In the genomic region with DNA sequence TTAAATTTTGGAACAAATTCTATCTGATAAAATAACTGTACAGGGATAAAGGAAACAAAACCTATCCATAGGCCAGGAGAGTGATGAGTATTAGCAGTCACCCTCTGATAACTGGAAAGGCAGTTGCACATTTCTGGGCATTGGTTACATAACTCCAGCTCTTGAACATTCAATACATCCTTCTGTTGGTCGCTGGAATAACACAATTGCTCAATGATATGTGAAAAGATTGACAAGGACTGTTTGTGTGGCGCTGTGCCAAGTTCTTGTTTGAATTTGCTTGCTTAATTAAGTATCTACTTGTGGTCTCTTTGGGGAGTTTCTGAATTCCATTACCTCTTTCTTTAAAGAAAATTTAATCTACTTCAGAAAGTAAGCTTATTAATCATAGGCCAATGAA, we compare ENCODE assay signal across 18 mouse cellular contexts.
DNase-seq lines count a peak whose midpoint lies in the region; ATAC-seq and TF ChIP-seq lines count a peak whose summit lies in the region.
"Had no signal": no experiment of that assay in that cellular context is flagged by ENCODE, and none has a peak within 500 bp of the region (broad histone marks: within the 10 kb centered on the region; RNA-seq: fewer than 3 reads in every experiment).

No protein-coding gene starts in this region.

- peak; percentile 65 for DNase-seq in forebrain, embryonic 11.5 days (ENCODE audit: low spot score)
- DNase-seq in midbrain, postnatal 0 days (ENCODE audit: low spot score), result peak; percentile 42
- DNase-seq in lung, embryonic 14.5 days, result peak; percentile 37
- DNase-seq in retina, postnatal 1 day, result peak; percentile 87
- no peak for DNase-seq in gastrocnemius, adult 2 months
- DNase-seq in adrenal gland, postnatal 25 days, result no peak
- DNase-seq: adrenal gland, adult 2 months; gastrocnemius, postnatal 14 days; heart, adult 2 months; kidney, adult 9 months; liver; right cerebral cortex, adult 18-20 months had no signal

- H3K9me3 ChIP-seq in forebrain, embryonic 11.5 days (ENCODE audit: control insufficient read depth, low read length), result no peaks in the 10 kb centered on the region
- no peaks in the 10 kb centered on the region for H3K9me3 ChIP-seq in forebrain, embryonic 15.5 days
- no peaks in the 10 kb centered on the region for H3K9me3 ChIP-seq in midbrain, postnatal 0 days (ENCODE audit: low read length)
- no peaks in the 10 kb centered on the region for H3K9me3 ChIP-seq in midbrain, embryonic 15.5 days
- H3K9me3 ChIP-seq in lung, embryonic 14.5 days (ENCODE audit: low read depth, low read length), result no peaks in the 10 kb centered on the region
- H3K9me3 ChIP-seq: heart, embryonic 15.5 days; lung, embryonic 15.5 days had no signal

- no peaks in the 10 kb centered on the region for H3K36me3 ChIP-seq in forebrain, embryonic 11.5 days (ENCODE audit: control insufficient read depth, insufficient read depth, low read length)
- no peaks in the 10 kb centered on the region for H3K36me3 ChIP-seq in forebrain, embryonic 15.5 days
- H3K36me3 ChIP-seq in midbrain, postnatal 0 days (ENCODE audit: insufficient read depth, low read length), result no peaks in the 10 kb centered on the region
- H3K36me3 ChIP-seq in midbrain, embryonic 15.5 days (replicated peaks), result no peaks in the 10 kb centered on the region
- H3K36me3 ChIP-seq in lung, embryonic 14.5 days (ENCODE audit: insufficient read depth), result no peaks in the 10 kb centered on the region
- H3K36me3 ChIP-seq: heart, embryonic 15.5 days; lung, embryonic 15.5 days had no signal

- H3K9ac ChIP-seq in forebrain, embryonic 11.5 days (ENCODE audit: low read length), result no peak overlapping the region
- no peak overlapping the region for H3K9ac ChIP-seq in forebrain, embryonic 15.5 days (replicated peaks)
- no peak overlapping the region for H3K9ac ChIP-seq in midbrain, postnatal 0 days (replicated peaks; ENCODE audit: low read length, poor library complexity, severe bottlenecking)
- no peak overlapping the region for H3K9ac ChIP-seq in midbrain, embryonic 15.5 days
- H3K9ac ChIP-seq in lung, embryonic 14.5 days, result no peak overlapping the region
- H3K9ac ChIP-seq: heart, embryonic 15.5 days; lung, embryonic 15.5 days had no signal

- no peak for TF ChIP-seq CTCF in midbrain, postnatal 0 days (IDR thresholded peaks at IDR 0.05)
- no peak for TF ChIP-seq CTCF in lung, embryonic 14.5 days (IDR thresholded peaks at IDR 0.05; ENCODE audit: low read depth)
- TF ChIP-seq CTCF in gastrocnemius, adult 2 months (IDR thresholded peaks at IDR 0.05), result no peak

- no peak overlapping the region for H3K4me2 ChIP-seq in forebrain, embryonic 11.5 days (ENCODE audit: low read depth, low read length, severe bottlenecking)
- H3K4me2 ChIP-seq in forebrain, embryonic 15.5 days (replicated peaks), result no peak overlapping the region
- no peak overlapping the region for H3K4me2 ChIP-seq in midbrain, postnatal 0 days (ENCODE audit: low read depth, low read length, poor library complexity, severe bottlenecking)
- no peak overlapping the region for H3K4me2 ChIP-seq in midbrain, embryonic 15.5 days
- H3K4me2 ChIP-seq in lung, embryonic 14.5 days, result no peak overlapping the region
- H3K4me2 ChIP-seq: heart, embryonic 15.5 days; lung, embryonic 15.5 days had no signal

- H3K27ac ChIP-seq in forebrain, embryonic 11.5 days (ENCODE audit: low read depth, low read length), result no peak overlapping the region
- H3K27ac ChIP-seq in forebrain, embryonic 15.5 days (replicated peaks), result no peak overlapping the region
- H3K27ac ChIP-seq in midbrain, postnatal 0 days (ENCODE audit: low read depth, low read length), result no peak overlapping the region
- H3K27ac ChIP-seq in midbrain, embryonic 15.5 days, result no peak overlapping the region
- H3K27ac ChIP-seq in lung, embryonic 14.5 days (ENCODE audit: low read depth), result no peak overlapping the region
- H3K27ac ChIP-seq in gastrocnemius, adult 2 months, result no peak overlapping the region
- H3K27ac ChIP-seq: heart, adult 2 months; heart, embryonic 15.5 days; lung, embryonic 15.5 days had no signal

- intact Hi-C loops in gastrocnemius, adult 2 months (cut with DNase I), result no loop called here

- WGBS in forebrain, embryonic 11.5 days, result 19% methylated on average over 2 of the region's 2 CpGs
- 9% methylated on average over 2 of the region's 2 CpGs for WGBS in forebrain, embryonic 15.5 days
- 48% methylated on average over 2 of the region's 2 CpGs for WGBS in midbrain, postnatal 0 days
- 42% methylated on average over 2 of the region's 2 CpGs for WGBS in midbrain, embryonic 15.5 days
- WGBS in lung, embryonic 14.5 days, result 52% methylated on average over 2 of the region's 2 CpGs

- H3K4me1 ChIP-seq in forebrain, embryonic 11.5 days (replicated peaks; ENCODE audit: control insufficient read depth, insufficient read depth, low read length), result no peaks in the 10 kb centered on the region
- no peaks in the 10 kb centered on the region for H3K4me1 ChIP-seq in forebrain, embryonic 15.5 days
- no peaks in the 10 kb centered on the region for H3K4me1 ChIP-seq in midbrain, postnatal 0 days (ENCODE audit: insufficient read depth, low read length)
- H3K4me1 ChIP-seq in midbrain, embryonic 15.5 days, result no peaks in the 10 kb centered on the region
- H3K4me1 ChIP-seq in lung, embryonic 14.5 days (ENCODE audit: insufficient read depth), result no peaks in the 10 kb centered on the region
- H3K4me1 ChIP-seq: heart, embryonic 15.5 days; lung, embryonic 15.5 days; megakaryocyte, embryonic 14.5 days had no signal

- no peak overlapping the region for H3K4me3 ChIP-seq in forebrain, embryonic 11.5 days (ENCODE audit: low read depth, low read length)
- H3K4me3 ChIP-seq in forebrain, embryonic 15.5 days, result no peak overlapping the region
- H3K4me3 ChIP-seq in midbrain, postnatal 0 days (ENCODE audit: low read depth, low read length), result no peak overlapping the region
- no peak overlapping the region for H3K4me3 ChIP-seq in midbrain, embryonic 15.5 days
- no peak overlapping the region for H3K4me3 ChIP-seq in lung, embryonic 14.5 days (ENCODE audit: low read depth, low read length)
- no peak overlapping the region for H3K4me3 ChIP-seq in gastrocnemius, adult 2 months
- H3K4me3 ChIP-seq: heart, adult 2 months; heart, embryonic 15.5 days; lung, embryonic 15.5 days; megakaryocyte, embryonic 14.5 days had no signal

- ATAC-seq in forebrain, embryonic 11.5 days (replicated peaks; ENCODE audit: low FRiP score), result peak; percentile 76
- no peak for ATAC-seq in forebrain, embryonic 15.5 days (replicated peaks)
- ATAC-seq in midbrain, postnatal 0 days (ENCODE audit: low FRiP score), result no peak
- ATAC-seq in midbrain, embryonic 15.5 days (replicated peaks), result no peak
- ATAC-seq in lung, embryonic 14.5 days (ENCODE audit: insufficient read depth), result no peak
- ATAC-seq: inflammation-experienced regulatory T-cells, adult 6 months had no signal

- no peaks in the 10 kb centered on the region for H3K27me3 ChIP-seq in forebrain, embryonic 11.5 days (ENCODE audit: control insufficient read depth, insufficient read depth, low read length)
- no peaks in the 10 kb centered on the region for H3K27me3 ChIP-seq in forebrain, embryonic 15.5 days
- no peaks in the 10 kb centered on the region for H3K27me3 ChIP-seq in midbrain, postnatal 0 days (ENCODE audit: insufficient read depth, low read length)
- no peaks in the 10 kb centered on the region for H3K27me3 ChIP-seq in midbrain, embryonic 15.5 days (replicated peaks)
- H3K27me3 ChIP-seq in lung, embryonic 14.5 days (ENCODE audit: insufficient read depth, low read length), result no peaks in the 10 kb centered on the region
- H3K27me3 ChIP-seq: heart, embryonic 15.5 days; lung, embryonic 15.5 days; megakaryocyte, embryonic 14.5 days had no signal

Comparison
In these comparisons a context has a peak if more than half of its experiments do, and no peak if none do; other contexts are left out.
1. DNase-seq: peak in forebrain, embryonic 11.5 days (single experiment), midbrain, postnatal 0 days (single experiment), lung, embryonic 14.5 days (single experiment) and retina, postnatal 1 day (single experiment); none in gastrocnemius, adult 2 months (single experiment) and adrenal gland, postnatal 25 days (single experiment).